Mouse (Mus musculus) T-helper 1 cell (primary cell): ENCODE data around the gene Dtd1.

Experiments used
- in situ Hi-C: fragments of 300-600 bp; cut with MboI, MseI; formaldehyde crosslinking; loops from one replicate; pipeline ENCODE4 v1.15.1; 2025; ENCODE audit warnings: high pct_unique_total_duplicates

Dtd1 gene

DNA sequence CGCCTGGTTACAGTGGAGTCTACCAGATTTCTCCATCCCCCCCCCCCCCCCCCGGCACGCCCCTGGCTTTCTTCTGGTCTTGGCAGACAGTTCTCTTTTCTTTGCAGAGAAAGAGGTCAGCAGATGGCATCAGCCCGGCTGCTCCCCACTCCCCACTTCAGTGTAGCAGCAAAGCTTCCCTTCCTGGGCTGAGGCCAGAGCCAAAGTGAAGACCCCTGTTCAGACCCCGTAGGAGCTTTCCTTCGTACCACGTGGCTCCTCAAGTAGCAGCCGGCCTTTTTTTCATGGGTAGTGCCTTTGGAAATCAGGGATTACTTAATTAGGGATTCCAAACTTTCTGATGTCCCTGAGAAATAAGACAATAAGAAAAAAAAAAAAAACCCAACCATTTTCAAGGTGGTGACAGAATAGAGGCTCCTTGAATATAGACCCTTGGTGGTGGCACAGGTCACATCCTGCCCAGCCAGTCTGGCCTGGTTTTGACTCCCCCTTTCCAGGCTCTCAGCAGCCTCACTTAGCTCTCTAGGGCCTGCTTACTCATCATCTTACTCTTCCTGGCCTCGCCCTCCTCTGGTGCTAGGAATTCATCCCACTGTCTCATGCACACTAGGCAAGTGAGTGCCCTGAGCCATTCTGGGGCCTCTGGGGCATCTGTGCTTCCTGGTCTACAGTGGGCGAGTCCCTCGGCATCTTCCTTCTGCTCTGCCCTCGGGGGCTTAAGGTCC is 38.1 kb downstream of the Dtd1 start:
- in situ Hi-C loops: loop anchor here (25.0 kb wide), 2 partner anchors 524 to 874 kb away; partner anchors contain the start of gene Slc24a3

DNA sequence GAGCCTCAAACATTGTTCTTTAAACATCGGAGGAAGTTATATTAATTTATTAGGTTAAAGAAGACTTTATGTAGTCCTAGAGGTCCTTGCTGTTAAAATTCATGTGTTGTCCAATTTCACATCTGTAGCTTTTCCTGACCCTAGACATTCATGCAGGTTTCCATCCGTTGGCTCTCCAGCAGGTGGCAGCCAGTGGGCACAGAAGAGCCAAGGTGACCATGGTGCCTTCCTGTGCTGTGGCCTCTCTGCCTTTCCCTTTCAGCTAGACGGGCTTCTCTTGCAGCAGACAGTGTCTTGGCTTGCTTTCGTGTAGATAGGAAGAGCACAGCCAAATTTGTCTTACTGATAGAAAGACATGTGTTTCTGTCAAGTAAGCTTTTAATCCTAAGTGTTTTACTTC is 39.0 kb downstream of the Dtd1 start:
- in situ Hi-C loops: loop anchor here (25.0 kb wide), 2 partner anchors 524 to 874 kb away; partner anchors contain the start of gene Slc24a3

- in situ Hi-C loops: loop anchor here (25.0 kb wide), 2 partner anchors 522 to 872 kb away; partner anchors contain the start of gene Slc24a3
These were observed 40.4 kb downstream of the Dtd1 start for GRCm38 (mm10) chr2:144640101-144640500.

DNA sequence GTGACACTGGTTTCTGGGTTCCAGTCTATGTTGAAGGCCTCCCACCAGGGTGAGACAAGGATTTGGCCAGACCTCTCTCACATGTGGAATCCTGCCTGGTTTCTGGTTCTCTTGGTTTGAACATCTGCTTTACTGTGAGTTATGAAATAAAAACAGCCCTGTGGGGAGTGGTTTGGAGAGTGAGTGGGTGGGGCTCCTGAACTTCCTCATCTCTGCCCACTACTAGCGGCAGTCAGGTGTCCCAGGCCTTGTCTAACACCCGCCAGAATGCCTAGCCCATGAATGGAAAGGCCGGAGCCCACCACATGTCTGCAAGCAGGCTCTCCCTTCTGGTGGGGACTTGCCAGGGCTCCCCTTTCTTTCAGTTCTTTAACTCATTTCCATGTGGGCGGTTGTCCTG is 42.3 kb downstream of the Dtd1 start:
- in situ Hi-C loops: loop anchor here (25.0 kb wide), 2 partner anchors 520 to 870 kb away; partner anchors contain the start of gene Slc24a3

DNA sequence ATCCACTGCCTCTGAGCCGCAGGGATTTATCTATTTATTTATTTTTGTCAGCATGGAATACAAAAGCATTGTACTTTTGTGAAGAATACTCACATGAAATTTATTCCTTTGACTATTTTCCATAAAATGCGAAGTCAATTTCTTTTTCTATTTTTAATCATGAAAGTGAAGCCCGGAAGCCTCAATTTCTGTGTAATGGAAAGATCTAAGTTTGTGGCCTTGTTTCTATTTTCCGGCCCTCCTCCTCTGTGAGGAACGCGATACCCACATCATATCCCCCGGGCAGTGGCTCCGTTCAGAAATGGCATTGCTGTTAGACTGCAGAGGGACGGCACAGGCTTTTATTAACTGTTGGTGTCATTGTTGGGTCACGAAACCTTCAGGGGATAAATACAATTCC is 46.7 kb downstream of the Dtd1 start:
- in situ Hi-C loops: loop anchor here (25.0 kb wide), 2 partner anchors 516 to 866 kb away; partner anchors contain the start of gene Slc24a3

DNA sequence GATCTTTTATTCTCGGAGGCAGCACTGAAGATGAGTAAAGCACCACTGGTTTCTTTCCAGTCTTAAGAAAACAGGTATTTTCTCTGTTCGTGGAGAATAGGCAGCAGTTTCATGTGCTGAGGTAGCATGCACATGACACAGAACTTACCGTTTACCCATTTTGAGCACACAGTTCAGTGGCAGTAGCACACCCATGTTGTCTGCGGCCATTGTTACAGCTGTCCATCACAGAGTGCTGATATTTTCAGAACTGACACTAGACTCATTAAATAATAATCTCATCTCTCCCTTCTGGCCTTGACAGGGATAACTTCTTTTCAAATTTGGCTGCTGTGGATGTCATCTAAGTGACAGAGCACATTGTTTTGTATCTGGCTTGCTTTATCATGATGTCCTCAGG is 47.5 kb downstream of the Dtd1 start:
- in situ Hi-C loops: loop anchor here (25.0 kb wide), 2 partner anchors 515 to 865 kb away; partner anchors contain the start of gene Slc24a3

DNA sequence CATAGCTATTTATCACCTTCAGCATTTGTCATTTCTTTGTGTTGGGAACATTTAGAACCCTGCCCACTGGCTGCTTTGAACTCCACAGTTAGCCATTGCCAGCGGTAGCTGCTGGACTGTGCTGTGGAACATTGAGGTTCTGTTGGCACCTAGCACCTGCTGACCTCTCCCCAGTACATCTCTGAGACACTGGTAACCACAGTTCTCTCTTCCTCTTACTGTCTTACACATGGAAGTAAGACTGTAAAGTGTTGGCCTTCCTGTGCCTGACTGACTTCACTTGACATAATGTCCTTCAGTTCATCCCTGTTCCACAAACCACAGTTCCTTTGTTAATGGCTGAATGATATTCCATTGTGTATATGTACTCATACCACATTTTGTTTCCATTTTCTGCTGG is 50.3 kb downstream of the Dtd1 start:
- in situ Hi-C loops: loop anchor here (25.0 kb wide), 2 partner anchors 512 to 862 kb away; partner anchors contain the start of gene Slc24a3

GRCm38 (mm10) chr2:144652841-144653240 is 53.1 kb downstream of the Dtd1 start:
- in situ Hi-C loops: no loop called here

- in situ Hi-C loops: no loop called here
These were observed 55.6 kb downstream of the Dtd1 start for GRCm38 (mm10) chr2:144655307-144655706.

GRCm38 (mm10) chr2:144668507-144668906 is 68.8 kb downstream of the Dtd1 start:
- in situ Hi-C loops: no loop called here

GRCm38 (mm10) chr2:144670289-144670930 is 70.7 kb downstream of the Dtd1 start:
- in situ Hi-C loops: no loop called here

- in situ Hi-C loops: no loop called here
These were observed 72.7 kb downstream of the Dtd1 start for GRCm38 (mm10) chr2:144672397-144672796.

DNA sequence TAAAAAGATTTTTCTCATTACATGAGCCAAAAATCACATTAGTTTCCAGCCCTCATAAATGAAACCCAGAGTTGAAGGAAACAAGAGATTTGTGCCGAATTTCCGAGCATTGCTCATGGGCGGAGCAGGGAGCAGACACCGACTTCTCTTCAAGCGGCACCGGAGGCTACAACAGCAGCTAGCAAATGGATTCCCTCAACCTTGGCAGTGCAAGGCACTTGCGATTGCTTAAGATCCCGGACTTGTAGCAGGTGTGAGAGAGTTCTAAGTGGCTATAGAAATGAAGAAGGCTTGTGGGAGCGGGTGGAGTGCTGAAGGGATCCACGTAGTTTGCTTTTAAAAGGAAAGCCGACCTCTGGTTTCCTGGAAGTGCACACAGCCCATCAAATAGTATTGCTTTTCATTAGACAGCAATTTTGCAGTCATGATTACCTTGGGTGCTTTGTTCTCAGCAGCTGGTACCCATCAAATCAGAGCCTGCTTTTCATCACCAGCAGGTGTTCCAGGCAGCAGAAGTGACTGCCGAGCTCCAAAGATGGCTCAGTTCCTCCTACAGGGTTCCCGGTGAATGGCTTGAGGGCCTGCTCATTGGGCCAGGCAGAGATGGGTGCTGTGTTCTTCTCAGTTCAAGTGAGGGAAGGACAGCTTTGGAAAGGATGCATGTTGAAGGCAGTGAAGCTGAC is 77.0 kb downstream of the Dtd1 start:
- in situ Hi-C loops: no loop called here

DNA sequence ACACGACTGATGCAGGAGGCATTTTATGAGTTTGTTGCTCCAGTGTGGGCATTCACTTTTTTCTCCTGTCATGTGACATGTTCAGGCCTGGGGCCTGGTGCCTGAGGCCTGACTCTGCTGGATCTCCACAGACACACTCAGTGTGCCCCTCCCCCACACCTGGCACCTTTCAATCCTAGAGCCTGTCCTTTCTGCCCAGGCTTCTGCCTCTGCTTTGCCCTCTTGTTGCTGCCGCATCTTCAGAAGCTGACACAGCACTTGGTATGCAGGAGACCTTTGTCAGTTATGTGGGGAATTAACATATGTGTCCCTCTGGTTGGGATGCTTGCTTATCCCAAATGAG is 77.5 kb downstream of the Dtd1 start:
- in situ Hi-C loops: no loop called here

GRCm38 (mm10) chr2:144678779-144679178 is 79.1 kb downstream of the Dtd1 start:
- in situ Hi-C loops: no loop called here

- in situ Hi-C loops: no loop called here
These were observed 79.7 kb downstream of the Dtd1 start for GRCm38 (mm10) chr2:144679394-144679793.

DNA sequence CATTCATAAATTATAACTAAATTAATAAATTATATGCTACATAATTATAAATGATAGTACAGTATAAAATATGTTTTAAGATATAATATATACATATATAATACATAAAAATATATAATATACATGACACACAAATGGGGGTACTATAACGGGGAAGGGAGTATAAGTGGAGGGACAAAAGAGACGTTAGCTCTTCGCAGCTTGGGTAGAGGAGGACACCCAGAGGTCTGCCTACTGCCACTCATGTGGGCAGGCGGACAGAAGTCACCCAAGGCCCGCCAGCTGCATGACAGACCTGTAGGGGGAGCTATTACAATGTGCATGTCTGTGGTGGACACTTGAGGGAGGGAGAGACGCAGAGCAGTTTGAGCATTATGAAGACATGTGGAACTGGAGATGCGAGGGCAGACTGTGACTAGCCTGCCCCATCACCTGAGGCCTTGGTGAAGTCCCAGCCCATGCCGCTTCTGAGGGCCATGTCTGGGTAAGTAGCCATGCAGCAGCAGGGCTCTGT is 92.6 kb downstream of the Dtd1 start:
- in situ Hi-C loops: loop anchor here (5.0 kb wide), 1 partner anchor 80 kb away; no protein-coding TSS in a partner anchor

DNA sequence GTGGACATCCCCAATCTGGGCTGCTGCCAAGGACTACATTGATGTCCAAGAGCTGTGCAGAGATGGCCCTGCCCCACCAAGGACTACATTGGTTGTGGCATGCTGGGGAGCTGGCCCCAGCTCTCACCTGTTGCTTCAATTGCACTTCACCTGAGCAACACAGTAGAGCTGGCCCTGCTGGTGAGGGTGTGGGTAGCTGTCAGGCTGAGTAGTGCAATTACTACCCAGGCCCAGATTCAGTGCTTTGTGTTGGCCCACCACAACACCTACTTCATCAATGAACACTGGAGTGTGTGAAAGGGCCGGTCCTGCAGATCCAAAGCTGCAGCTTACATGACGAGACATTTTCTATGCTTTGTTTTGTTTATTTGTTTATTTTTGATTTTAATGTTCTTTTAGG is 93.1 kb downstream of the Dtd1 start:
- in situ Hi-C loops: loop anchor here (5.0 kb wide), 1 partner anchor 80 kb away; no protein-coding TSS in a partner anchor

DNA sequence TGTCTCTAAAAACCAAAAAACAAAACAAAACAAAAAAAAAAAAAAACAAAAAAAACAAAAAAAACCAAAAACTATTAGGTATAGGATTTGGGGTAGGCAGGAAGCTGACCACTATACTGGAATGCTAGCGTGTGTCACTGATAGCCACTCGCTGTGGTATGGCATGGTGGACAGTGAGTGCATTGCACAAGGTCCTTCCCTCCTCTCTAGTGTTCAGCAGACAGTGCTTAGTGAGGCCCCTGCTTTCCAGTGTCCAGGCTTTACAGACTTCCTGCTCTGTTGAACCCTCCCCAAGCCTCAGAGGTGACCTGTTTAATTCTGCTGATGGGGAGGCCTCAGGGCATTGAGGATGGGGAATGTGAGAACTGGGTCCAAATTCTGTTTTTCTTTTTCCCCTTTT is 95.2 kb downstream of the Dtd1 start:
- in situ Hi-C loops: loop anchor here (5.0 kb wide), 2 partner anchors 77 to 1848 kb away; no protein-coding TSS in a partner anchor

- in situ Hi-C loops: loop anchor here (5.0 kb wide), 1 partner anchor 1851 kb away; no protein-coding TSS in a partner anchor
These were observed 98.3 kb downstream of the Dtd1 start for GRCm38 (mm10) chr2:144698046-144698445.

- in situ Hi-C loops: no loop called here
These were observed 100.9 kb downstream of the Dtd1 start for GRCm38 (mm10) chr2:144700608-144701007.
